Mouse (Mus musculus) limb, embryonic 15.5 days (tissue): ENCODE results near the gene Cluh. TPM values are rescaled to one million over a fixed set of nuclear protein-coding genes. Genes with fewer than 3 reads are reported as not detected.

Source experiments
- ATAC-seq: fragments of 200-750 bp; cut with Nextera tagmentation; 2 replicates; pipeline ENCODE4 v1.8.0; 2017; ENCODE audit warnings: low read depth, moderate TSS enrichment; ENCODE audit not compliant: insufficient number of reproducible peaks, low FRiP score, low TSS enrichment
- H3K27ac ChIP-seq: fragments of 300-500 bp; sonication (generic); 2 replicates; pipeline ENCODE4 v1.5.1; 2015; ENCODE audit warnings: moderate library complexity, mild to moderate bottlenecking, inconsistent platforms
- H3K27me3 ChIP-seq: fragments of 300-500 bp; sonication (generic); 2 replicates; pipeline ENCODE4 v1.6.1; 2015; ENCODE audit warnings: inconsistent platforms
- H3K36me3 ChIP-seq: fragments of 300-500 bp; sonication (generic); 2 replicates; pipeline ENCODE4 v1.6.1; 2015; ENCODE audit warnings: inconsistent platforms
- H3K4me1 ChIP-seq: fragments of 300-500 bp; sonication (generic); 2 replicates; pipeline ENCODE4 v1.6.1; 2015; ENCODE audit warnings: inconsistent platforms
- H3K4me2 ChIP-seq: fragments of 300-500 bp; sonication (generic); 2 replicates; pipeline ENCODE4 v1.6.1; 2015; ENCODE audit warnings: mild to moderate bottlenecking, inconsistent platforms
- H3K4me3 ChIP-seq: fragments of 300-500 bp; sonication (generic); 2 replicates; pipeline ENCODE4 v1.5.1; 2015; ENCODE audit warnings: mild to moderate bottlenecking, inconsistent platforms
- H3K9ac ChIP-seq: fragments of 300-500 bp; sonication (generic); 2 replicates; pipeline ENCODE4 v1.6.1; 2015; ENCODE audit warnings: inconsistent platforms
- H3K9me3 ChIP-seq: fragments of 300-500 bp; sonication (generic); 2 replicates; pipeline ENCODE4 v1.6.1; 2016; ENCODE audit warnings: inconsistent platforms
- WGBS: fragments of 180-500 bp; shearing (Covaris S2); methylation state at CpG from one replicate; pipeline ENCODE4 v1.1.7; 2015; 5-methylcytosine and 5-hydroxymethylcytosine counted together
- polyA plus RNA-seq: library from polyadenylated mRNA; unstranded; fragments of >200 nt; fragmentation: Nextera tagmentation; extraction: Ambion mirVana; gene quantifications from 2 replicates; pipeline ENCODE4 v1.2.1, GENCODE M21; 2015

The Cluh gene
- polyA plus RNA-seq, 1 experiment from 2014 or later: 23.9 TPM

GRCm38 (mm10) chr11:74667582-74668010 is 18.3 kb downstream of the Cluh start:
- H3K9me3 ChIP-seq: no peaks in the 10 kb centered on the region
- ATAC-seq: no peak
- no peaks in the 10 kb centered on the region for H3K27me3 ChIP-seq
- no peak overlapping the region for H3K27ac ChIP-seq
- H3K4me2 ChIP-seq: no peak overlapping the region
- H3K36me3 ChIP-seq: peaks cover 72% of the 10 kb centered on the region
- no peak overlapping the region for H3K4me3 ChIP-seq
- H3K4me1 ChIP-seq: no peaks in the 10 kb centered on the region
- H3K9ac ChIP-seq: no peak overlapping the region
- WGBS: 93% methylated on average over 13 of the region's 13 CpGs

- Histone ChIP-seq H3K27me3 (no peaks in the 10 kb centered on the region), H3K4me2 (no peak overlapping the region), H3K36me3 (peaks cover 70% of the 10 kb centered on the region), H3K9me3 (no peaks in the 10 kb centered on the region), H3K4me1 (no peaks in the 10 kb centered on the region), H3K4me3 (no peak overlapping the region), H3K27ac (no peak overlapping the region), H3K9ac (no peak overlapping the region)
- no peak for ATAC-seq
- 94% methylated on average over 5 of the region's 5 CpGs for WGBS
These were observed 19.2 kb downstream of the Cluh start for GRCm38 (mm10) chr11:74668466-74668865.

- Histone ChIP-seq H3K4me3 (no peak overlapping the region), H3K9ac (no peak overlapping the region), H3K9me3 (no peaks in the 10 kb centered on the region), H3K27me3 (no peaks in the 10 kb centered on the region), H3K4me1 (no peaks in the 10 kb centered on the region), H3K27ac (no peak overlapping the region), H3K36me3 (peaks cover 67% of the 10 kb centered on the region), H3K4me2 (no peak overlapping the region)
- 91% methylated on average over 2 of the region's 2 CpGs for WGBS
- no peak for ATAC-seq
These were observed 19.7 kb downstream of the Cluh start for GRCm38 (mm10) chr11:74668971-74669370.

- H3K4me1 ChIP-seq: no peaks in the 10 kb centered on the region
- H3K4me3 ChIP-seq: no peak overlapping the region
- H3K27ac ChIP-seq: no peak overlapping the region
- no peaks in the 10 kb centered on the region for H3K27me3 ChIP-seq
- H3K9me3 ChIP-seq: no peaks in the 10 kb centered on the region
- peaks cover 62% of the 10 kb centered on the region for H3K36me3 ChIP-seq
- no peak overlapping the region for H3K4me2 ChIP-seq
- no peak for ATAC-seq
- H3K9ac ChIP-seq: no peak overlapping the region
These were observed 20.9 kb downstream of the Cluh start for GRCm38 (mm10) chr11:74670151-74670550.

GRCm38 (mm10) chr11:74671013-74671412 is 21.7 kb downstream of the Cluh start:
- WGBS: 93% methylated on average over 1 of the region's 1 CpGs
- no peaks in the 10 kb centered on the region for H3K9me3 ChIP-seq
- peaks cover 59% of the 10 kb centered on the region for H3K36me3 ChIP-seq
- no peaks in the 10 kb centered on the region for H3K27me3 ChIP-seq
- no peak overlapping the region for H3K4me3 ChIP-seq
- H3K4me1 ChIP-seq: no peaks in the 10 kb centered on the region
- H3K4me2 ChIP-seq: no peak overlapping the region
- no peak for ATAC-seq
- no peak overlapping the region for H3K27ac ChIP-seq
- no peak overlapping the region for H3K9ac ChIP-seq

GRCm38 (mm10) chr11:74671839-74672238 is 22.5 kb downstream of the Cluh start:
- WGBS: 79% methylated on average over 5 of the region's 5 CpGs
- no peaks in the 10 kb centered on the region for H3K27me3 ChIP-seq
- no peak overlapping the region for H3K4me2 ChIP-seq
- H3K36me3 ChIP-seq: peaks cover 54% of the 10 kb centered on the region
- no peak for ATAC-seq
- H3K9ac ChIP-seq: no peak overlapping the region
- no peak overlapping the region for H3K4me3 ChIP-seq
- H3K4me1 ChIP-seq: no peaks in the 10 kb centered on the region
- no peak overlapping the region for H3K27ac ChIP-seq
- no peaks in the 10 kb centered on the region for H3K9me3 ChIP-seq

- H3K9ac ChIP-seq: no peak overlapping the region
- H3K4me3 ChIP-seq: no peak overlapping the region
- H3K9me3 ChIP-seq: no peaks in the 10 kb centered on the region
- H3K36me3 ChIP-seq: peaks cover 53% of the 10 kb centered on the region
- 0 out of 2 replicates have a peak, but pooled peaks have one; percentile 33 for ATAC-seq
- H3K27ac ChIP-seq: no peak overlapping the region
- H3K4me2 ChIP-seq: no peak overlapping the region
- no peaks in the 10 kb centered on the region for H3K27me3 ChIP-seq
- no peaks in the 10 kb centered on the region for H3K4me1 ChIP-seq
- WGBS: 73% methylated on average over 6 of the region's 6 CpGs
These were observed 23.7 kb downstream of the Cluh start for GRCm38 (mm10) chr11:74672901-74673513.

GRCm38 (mm10) chr11:74673561-74673960 is 24.3 kb downstream of the Cluh start:
- Histone ChIP-seq H3K4me1 (no peaks in the 10 kb centered on the region), H3K9me3 (no peaks in the 10 kb centered on the region), H3K9ac (no peak overlapping the region), H3K4me2 (no peak overlapping the region), H3K4me3 (no peak overlapping the region), H3K36me3 (peaks cover 56% of the 10 kb centered on the region), H3K27ac (no peak overlapping the region), H3K27me3 (no peaks in the 10 kb centered on the region)
- WGBS: 94% methylated on average over 1 of the region's 1 CpGs
- no peak for ATAC-seq

- no peak overlapping the region for H3K4me3 ChIP-seq
- 95% methylated on average over 8 of the region's 8 CpGs for WGBS
- no peak overlapping the region for H3K9ac ChIP-seq
- no peaks in the 10 kb centered on the region for H3K9me3 ChIP-seq
- no peak overlapping the region for H3K4me2 ChIP-seq
- H3K36me3 ChIP-seq: peaks cover 54% of the 10 kb centered on the region
- H3K27me3 ChIP-seq: no peaks in the 10 kb centered on the region
- no peak overlapping the region for H3K27ac ChIP-seq
- H3K4me1 ChIP-seq: no peaks in the 10 kb centered on the region
- ATAC-seq: no peak
These were observed 25.4 kb downstream of the Cluh start for GRCm38 (mm10) chr11:74674713-74675112.

- peaks cover 54% of the 10 kb centered on the region for H3K36me3 ChIP-seq
- no peak for ATAC-seq
These were observed 25.9 kb downstream of the Cluh start for GRCm38 (mm10) chr11:74675156-74675555.

GRCm38 (mm10) chr11:74692151-74692550 is 42.9 kb downstream of the Cluh start:
- WGBS: 85% methylated on average over 1 of the region's 1 CpGs
- no peak overlapping the region for H3K27ac ChIP-seq
- H3K4me3 ChIP-seq: no peak overlapping the region
- H3K9me3 ChIP-seq: no peaks in the 10 kb centered on the region
- H3K27me3 ChIP-seq: no peaks in the 10 kb centered on the region
- H3K9ac ChIP-seq: no peak overlapping the region
- no peak overlapping the region for H3K4me2 ChIP-seq
- peaks cover 33% of the 10 kb centered on the region for H3K36me3 ChIP-seq
- H3K4me1 ChIP-seq: no peaks in the 10 kb centered on the region
- ATAC-seq: no peak

More at GRCm38 (mm10) chr11:74675156-74675555, 25.9 kb downstream of the Cluh start:
- Histone ChIP-seq H3K9me3 (no peaks in the 10 kb centered on the region), H3K4me1 (no peaks in the 10 kb centered on the region), H3K4me2 (no peak overlapping the region), H3K27me3 (no peaks in the 10 kb centered on the region), H3K4me3 (no peak overlapping the region), H3K27ac (no peak overlapping the region), H3K9ac (no peak overlapping the region)
- WGBS: 70% methylated on average over 4 of the region's 4 CpGs

GRCm38 (mm10) chr11:74699505-74699904 is 50.2 kb downstream of the Cluh start:
- H3K27me3 ChIP-seq: no peaks in the 10 kb centered on the region
- peaks cover 34% of the 10 kb centered on the region for H3K36me3 ChIP-seq
- no peak for ATAC-seq
- no peak overlapping the region for H3K9ac ChIP-seq
- H3K27ac ChIP-seq: no peak overlapping the region
- H3K4me2 ChIP-seq: no peak overlapping the region
- H3K4me3 ChIP-seq: no peak overlapping the region
- 94% methylated on average over 2 of the region's 2 CpGs for WGBS
- H3K4me1 ChIP-seq: no peaks in the 10 kb centered on the region
- H3K9me3 ChIP-seq: no peaks in the 10 kb centered on the region

GRCm38 (mm10) chr11:74704068-74704467 is 54.8 kb downstream of the Cluh start:
- H3K9ac ChIP-seq: no peak overlapping the region
- H3K27ac ChIP-seq: no peak overlapping the region
- 0 out of 2 replicates have a peak, but pooled peaks cover 3% of the 10 kb centered on the region for H3K36me3 ChIP-seq
- H3K9me3 ChIP-seq: no peaks in the 10 kb centered on the region
- WGBS: 64% methylated on average over 2 of the region's 2 CpGs
- no peak for ATAC-seq
- H3K4me2 ChIP-seq: no peak overlapping the region
- H3K27me3 ChIP-seq: no peaks in the 10 kb centered on the region
- no peak overlapping the region for H3K4me3 ChIP-seq
- peaks cover 6% of the 10 kb centered on the region; the same call in 1 of the 2 replicates for H3K4me1 ChIP-seq
